In genomic region chr8:95488698-95489332, GRCm38 (mm10) we compare ENCODE assay signal across 8 mouse cellular contexts. TPM values are rescaled to one million over a fixed set of nuclear protein-coding genes. Genes with fewer than 3 reads are reported as not detected.
DNase-seq lines count a peak whose midpoint lies in the region; ATAC-seq lines count a peak whose summit lies in the region.

No protein-coding gene starts in this region.

- intact Hi-C loops in left cerebral cortex, postnatal 36 days (cut with DNase I), result loop anchor here (5.0 to 10.0 kb wide), 3 partner anchors 43 to 256 kb away; partner anchors contain the start of gene Ccdc113

- DNase-seq in adrenal gland, adult 18-20 months (ENCODE audit: low spot score in 2 of 2), result peak; percentile 93 to 96
- peak; percentile 84 for DNase-seq in embryo, embryonic 10.5 days (ENCODE audit: low spot score)
- peak; percentile 85 for DNase-seq in gastrocnemius, postnatal 25 days
- DNase-seq in intestine, embryonic 14.5 days (ENCODE audit: low spot score), result peak; percentile 89
- DNase-seq in left cerebral cortex, postnatal 36 days (ENCODE audit: low spot score in 2 of 2), result peak; percentile 80 to 90
- DNase-seq in midbrain, embryonic 10.5 days (ENCODE audit: low spot score), result peak; percentile 85
- DNase-seq in right cerebral cortex, postnatal 36 days (ENCODE audit: low spot score in 2 of 2), result peak; percentile 57 to 59
- peak; percentile 78 for DNase-seq in yolk sac, embryonic 10.5 days (ENCODE audit: low spot score)

- 5% methylated on average over 13 of the region's 42 CpGs for WGBS in intestine, embryonic 14.5 days
- WGBS in midbrain, embryonic 10.5 days, result 1% methylated on average over 34 of the region's 42 CpGs

- peaks cover 6% of the 10 kb centered on the region for H3K4me1 ChIP-seq in intestine, embryonic 14.5 days (replicated peaks; ENCODE audit: control insufficient read depth, insufficient read depth, low read length)
- peaks cover 18% of the 10 kb centered on the region for H3K4me1 ChIP-seq in midbrain, embryonic 10.5 days

- H3K9me3 ChIP-seq in intestine, embryonic 14.5 days (ENCODE audit: control insufficient read depth, low read length), result no peaks in the 10 kb centered on the region
- H3K9me3 ChIP-seq in midbrain, embryonic 10.5 days (replicated peaks), result no peaks in the 10 kb centered on the region

- no peaks in the 10 kb centered on the region for H3K27me3 ChIP-seq in intestine, embryonic 14.5 days (replicated peaks; ENCODE audit: control insufficient read depth, insufficient read depth, low read length)
- H3K27me3 ChIP-seq in midbrain, embryonic 10.5 days (ENCODE audit: low read depth, poor library complexity, severe bottlenecking), result no peaks in the 10 kb centered on the region

- peak overlapping the region; percentile 90 for H3K4me3 ChIP-seq in intestine, embryonic 14.5 days (ENCODE audit: low read depth, low read length)
- H3K4me3 ChIP-seq in midbrain, embryonic 10.5 days, result peak overlapping the region; percentile 95

- peak; percentile 88 for ATAC-seq in intestine, embryonic 14.5 days (replicated peaks; ENCODE audit: low FRiP score, low TSS enrichment, low read depth)

- peaks cover 32% of the 10 kb centered on the region for H3K36me3 ChIP-seq in intestine, embryonic 14.5 days (ENCODE audit: control insufficient read depth, insufficient read depth, low read length)
- H3K36me3 ChIP-seq in midbrain, embryonic 10.5 days, result peaks cover 34% of the 10 kb centered on the region

- peak overlapping the region; percentile 59 for H3K4me2 ChIP-seq in intestine, embryonic 14.5 days (ENCODE audit: low read length)

- H3K27ac ChIP-seq in intestine, embryonic 14.5 days (ENCODE audit: low read depth), result no peak overlapping the region
- H3K27ac ChIP-seq in midbrain, embryonic 10.5 days (replicated peaks), result peak overlapping the region; percentile 91

- peak overlapping the region; percentile 93 for H3K9ac ChIP-seq in intestine, embryonic 14.5 days (ENCODE audit: low read length)

RNA-seq across cellular contexts. Expression of gene Csnk2a2, which starts 1.0 kb away (rescaled TPM):
- total RNA-seq in adrenal gland, adult 18-20 months (2021), result 10 to 100 TPM; 70.3 to 88.4 TPM
- 10 to 100 TPM; 21.0 to 25.8 TPM for total RNA-seq in gastrocnemius, postnatal 25 days (2021)
- 17.5 and 20.7 TPM in 2 replicates for polyA plus RNA-seq in intestine, embryonic 14.5 days (2014; fragmentation: Nextera tagmentation; extraction: Ambion mirVana)
- total RNA-seq in left cerebral cortex, postnatal 36 days (2021), result 10 to 100 TPM; 77.7 to 90.3 TPM
- 10.8 and 11.1 TPM in 2 replicates for polyA plus RNA-seq in midbrain, embryonic 10.5 days (2016; fragmentation: Nextera tagmentation; extraction: Ambion mirVana)

RNA-seq across cellular contexts. Expression of gene Ccdc113, which starts 45.1 kb away (rescaled TPM):
- total RNA-seq in adrenal gland, adult 18-20 months (2021), result under 1 TPM; 0.54 to 0.63 TPM
- total RNA-seq in gastrocnemius, postnatal 25 days (2021), result not detected
- 0.27 TPM in 1 of 2 replicates, not detected in the other for polyA plus RNA-seq in intestine, embryonic 14.5 days (2014; fragmentation: Nextera tagmentation; extraction: Ambion mirVana)
- 1 to 10 TPM; 1.3 to 3.0 TPM for total RNA-seq in left cerebral cortex, postnatal 36 days (2021)
- polyA plus RNA-seq in midbrain, embryonic 10.5 days (2016; fragmentation: Nextera tagmentation; extraction: Ambion mirVana), result 0.09 and 0.20 TPM in 2 replicates

RNA-seq across cellular contexts. Expression of gene Cfap20, which starts 54.1 kb away (rescaled TPM):
- 10 to 100 TPM; 25.8 to 33.6 TPM for total RNA-seq in adrenal gland, adult 18-20 months (2021)
- total RNA-seq in gastrocnemius, postnatal 25 days (2021), result 1 to 10 TPM; 7.5 TPM
- polyA plus RNA-seq in intestine, embryonic 14.5 days (2014; fragmentation: Nextera tagmentation; extraction: Ambion mirVana), result 157 and 159 TPM in 2 replicates
- total RNA-seq in left cerebral cortex, postnatal 36 days (2021), result 10 to 100 TPM; 49.3 to 66.1 TPM
- polyA plus RNA-seq in midbrain, embryonic 10.5 days (2016; fragmentation: Nextera tagmentation; extraction: Ambion mirVana), result 145 and 150 TPM in 2 replicates
